Mouse (Mus musculus): Measurements from ENCODE around the gene Lrrk1. TPM values are rescaled to one million over a fixed set of nuclear protein-coding genes. Genes with fewer than 3 reads are reported as not detected.

Gene Lrrk1
- polyA plus RNA-seq, 1 experiment: 18.9 TPM

DNA sequence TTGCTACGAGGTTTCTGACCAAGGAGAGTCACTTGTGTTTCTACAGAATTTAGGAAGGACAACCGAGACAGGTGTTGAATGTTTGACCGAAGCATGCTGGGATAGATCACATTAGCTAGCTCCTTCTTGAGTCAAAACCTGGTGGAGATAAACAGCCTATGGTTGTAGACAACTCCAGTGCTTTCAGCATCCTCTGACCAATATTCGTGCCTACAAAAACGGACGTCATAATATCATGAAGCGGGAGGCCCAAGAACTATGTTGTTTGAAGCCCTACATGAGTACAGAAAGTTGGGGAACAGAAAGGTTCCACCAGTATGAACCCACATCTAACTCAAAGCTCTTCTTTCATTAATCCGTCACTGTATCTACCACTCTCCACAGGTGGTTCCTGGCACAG lies 3.3 kb downstream of the Lrrk1 start:
- Histone ChIP-seq H3K36me3 (ENCODE audit: control insufficient read depth, insufficient read depth, low read length) (peaks cover 8% of the 10 kb centered on the region), H3K4me1 (ENCODE audit: control insufficient read depth, insufficient read depth, insufficient read length, low read length) (peaks cover 12% of the 10 kb centered on the region), H3K27ac (ENCODE audit: insufficient read depth, low read depth, low read length) (peak overlapping the region; percentile 17), H3K27me3 (ENCODE audit: control insufficient read depth, insufficient read depth, low read length) (no peaks in the 10 kb centered on the region), H3K4me3 (ENCODE audit: low read depth, low read length) (no peak overlapping the region)
- 63% methylated on average over 8 of the region's 8 CpGs for WGBS
- TF ChIP-seq POLR2A (IDR thresholded peaks at IDR 0.05; ENCODE audit: low read depth, low read length): no peak
- no peak for TF ChIP-seq CTCF (IDR thresholded peaks at IDR 0.05; ENCODE audit: extremely low read depth, insufficient read length, insufficient replicate concordance, low read depth, low read length)

DNA sequence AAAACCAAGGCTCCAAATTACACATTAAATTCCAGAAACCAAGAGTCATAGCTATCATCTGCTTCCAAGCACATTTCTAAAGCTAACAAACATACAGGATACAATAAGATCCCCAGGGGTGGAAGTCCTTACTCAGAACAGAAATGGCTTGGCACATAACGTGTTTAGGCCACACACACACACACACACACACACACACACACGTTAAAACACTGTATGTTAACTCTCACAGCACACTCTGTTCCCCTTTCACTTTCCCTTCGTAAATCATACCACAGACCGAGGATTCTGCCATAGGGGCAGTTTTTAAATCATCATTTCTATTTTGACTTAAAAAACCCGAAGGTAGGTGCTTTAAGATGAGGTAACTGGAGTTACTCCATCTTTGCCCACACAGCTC lies 3.9 kb downstream of the Lrrk1 start:
- no peaks in the 10 kb centered on the region for H3K27me3 ChIP-seq (ENCODE audit: control insufficient read depth, insufficient read depth, low read length)
- peak overlapping the region; percentile 49 for H3K27ac ChIP-seq (ENCODE audit: insufficient read depth, low read depth, low read length)
- no peak overlapping the region for H3K4me3 ChIP-seq (ENCODE audit: low read depth, low read length)
- H3K36me3 ChIP-seq (ENCODE audit: control insufficient read depth, insufficient read depth, low read length): peaks cover 8% of the 10 kb centered on the region
- peaks cover 12% of the 10 kb centered on the region for H3K4me1 ChIP-seq (ENCODE audit: control insufficient read depth, insufficient read depth, insufficient read length, low read length)
- TF ChIP-seq POLR2A (IDR thresholded peaks at IDR 0.05; ENCODE audit: low read depth, low read length) (no peak), CTCF (IDR thresholded peaks at IDR 0.05; ENCODE audit: extremely low read depth, insufficient read length, insufficient replicate concordance, low read depth, low read length) (no peak)
- 13% methylated on average over 5 of the region's 5 CpGs for WGBS

DNA sequence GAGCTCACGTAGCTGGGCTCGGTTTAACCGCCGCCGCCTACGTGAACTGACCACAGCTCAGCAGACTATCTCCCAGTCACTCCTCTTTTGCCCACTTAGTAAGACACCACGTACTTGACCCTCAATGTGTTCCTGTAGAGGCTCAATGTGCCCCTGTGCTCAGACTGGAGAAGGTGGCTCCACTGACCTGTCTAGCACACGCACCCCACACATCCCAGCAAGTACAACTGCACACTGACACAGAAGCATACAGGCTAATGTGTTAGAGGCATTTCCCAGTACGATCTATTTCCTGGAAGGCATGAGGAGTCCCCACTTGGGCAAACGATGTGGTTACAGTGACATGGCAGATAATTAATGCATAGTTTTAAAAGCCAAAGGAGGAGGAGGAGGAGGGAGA lies 11.6 kb downstream of the Lrrk1 start:
- Histone ChIP-seq H3K4me1 (ENCODE audit: control insufficient read depth, insufficient read depth, insufficient read length, low read length) (peaks cover 17% of the 10 kb centered on the region; the same call in 1 of the 2 replicates), H3K4me3 (ENCODE audit: low read depth, low read length) (no peak overlapping the region), H3K27ac (ENCODE audit: insufficient read depth, low read depth, low read length) (no peak overlapping the region), H3K27me3 (ENCODE audit: control insufficient read depth, insufficient read depth, low read length) (no peaks in the 10 kb centered on the region), H3K36me3 (ENCODE audit: control insufficient read depth, insufficient read depth, low read length) (peaks cover 11% of the 10 kb centered on the region)
- TF ChIP-seq CTCF (IDR thresholded peaks at IDR 0.05; ENCODE audit: extremely low read depth, insufficient read length, insufficient replicate concordance, low read depth, low read length): no peak
- no peak for TF ChIP-seq POLR2A (IDR thresholded peaks at IDR 0.05; ENCODE audit: low read depth, low read length)
- WGBS: 72% methylated on average over 10 of the region's 10 CpGs

DNA sequence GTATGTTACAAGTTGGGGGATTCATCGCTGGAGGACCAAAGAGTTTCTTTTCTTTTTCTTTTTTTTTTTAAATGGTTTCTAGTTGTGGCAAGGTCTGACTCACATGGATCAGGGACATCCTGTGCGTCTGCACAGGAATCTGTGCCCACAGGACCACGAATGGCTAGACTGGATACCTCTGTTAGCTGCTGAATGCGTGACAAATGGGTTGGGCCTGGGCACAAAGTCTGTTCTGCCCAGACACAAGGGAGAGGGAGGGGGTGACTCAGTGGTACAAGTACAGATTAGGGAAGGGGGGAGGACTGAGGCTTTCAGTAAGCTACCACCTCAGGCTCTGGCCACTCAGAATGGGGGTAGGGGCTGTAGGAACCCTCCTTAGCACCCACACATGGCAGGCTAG lies 12.4 kb downstream of the Lrrk1 start:
- Histone ChIP-seq H3K36me3 (ENCODE audit: control insufficient read depth, insufficient read depth, low read length) (peaks cover 8% of the 10 kb centered on the region), H3K4me1 (ENCODE audit: control insufficient read depth, insufficient read depth, insufficient read length, low read length) (peaks cover 20% of the 10 kb centered on the region; the same call in 1 of the 2 replicates), H3K27me3 (ENCODE audit: control insufficient read depth, insufficient read depth, low read length) (no peaks in the 10 kb centered on the region), H3K4me3 (ENCODE audit: low read depth, low read length) (no peak overlapping the region), H3K27ac (ENCODE audit: insufficient read depth, low read depth, low read length) (no peak overlapping the region)
- WGBS: 58% methylated on average over 4 of the region's 4 CpGs
- TF ChIP-seq CTCF (IDR thresholded peaks at IDR 0.05; ENCODE audit: extremely low read depth, insufficient read length, insufficient replicate concordance, low read depth, low read length) (no peak), POLR2A (IDR thresholded peaks at IDR 0.05; ENCODE audit: low read depth, low read length) (no peak)

DNA sequence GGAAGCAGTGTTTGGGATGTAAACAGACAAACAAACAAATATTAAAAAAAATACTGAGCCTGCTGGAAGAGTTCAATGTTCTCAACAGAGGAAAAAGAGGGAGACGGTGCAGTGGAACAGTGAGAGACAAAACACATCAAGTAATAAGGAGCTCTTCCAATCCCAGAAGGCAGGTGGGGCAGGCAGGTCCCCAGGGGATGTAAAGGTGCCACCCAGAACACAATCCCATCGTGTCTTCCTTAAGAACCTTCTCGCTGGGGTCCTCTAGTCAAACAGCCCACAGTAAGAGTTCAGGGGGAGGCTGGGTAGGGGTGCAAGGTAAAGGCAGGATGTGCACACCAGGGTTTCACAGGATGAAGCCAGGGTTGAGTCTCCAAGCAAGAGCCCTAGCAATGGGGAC lies 14.8 kb downstream of the Lrrk1 start:
- Histone ChIP-seq H3K27ac (ENCODE audit: insufficient read depth, low read depth, low read length) (no peak overlapping the region), H3K27me3 (ENCODE audit: control insufficient read depth, insufficient read depth, low read length) (no peaks in the 10 kb centered on the region), H3K36me3 (ENCODE audit: control insufficient read depth, insufficient read depth, low read length) (0 out of 2 replicates have a peak, but pooled peaks cover 4% of the 10 kb centered on the region), H3K4me1 (ENCODE audit: control insufficient read depth, insufficient read depth, insufficient read length, low read length) (peaks cover 20% of the 10 kb centered on the region; the same call in 1 of the 2 replicates), H3K4me3 (ENCODE audit: low read depth, low read length) (no peak overlapping the region)
- WGBS: 92% methylated on average over 3 of the region's 3 CpGs
- TF ChIP-seq POLR2A (IDR thresholded peaks at IDR 0.05; ENCODE audit: low read depth, low read length): no peak
- no peak for TF ChIP-seq CTCF (IDR thresholded peaks at IDR 0.05; ENCODE audit: extremely low read depth, insufficient read length, insufficient replicate concordance, low read depth, low read length)

DNA sequence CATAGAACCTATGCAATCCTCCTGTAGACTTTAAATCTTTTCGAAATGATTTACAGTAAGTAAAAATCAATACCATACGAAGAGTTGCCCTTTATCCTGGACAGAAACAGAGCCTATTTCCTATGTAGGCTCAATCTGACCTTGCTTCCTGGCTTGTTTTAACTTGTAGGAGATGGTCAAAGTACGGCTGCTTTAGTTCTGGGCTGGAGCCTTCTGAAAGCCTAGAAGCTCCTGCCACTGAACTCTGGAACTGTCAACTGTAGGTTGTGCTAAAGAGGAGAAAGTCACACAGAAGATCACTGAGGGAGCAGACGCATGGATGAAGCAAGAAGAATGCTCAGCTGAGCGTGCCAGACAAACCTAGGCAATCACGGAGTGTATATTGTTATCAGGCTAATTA lies 17.2 kb downstream of the Lrrk1 start:
- 0 out of 2 replicates have a peak, but pooled peaks cover 2% of the 10 kb centered on the region for H3K36me3 ChIP-seq (ENCODE audit: control insufficient read depth, insufficient read depth, low read length)
- H3K27ac ChIP-seq (ENCODE audit: insufficient read depth, low read depth, low read length): peak overlapping the region; percentile 21; the same call in 1 of the 2 replicates
- H3K4me3 ChIP-seq (ENCODE audit: low read depth, low read length): no peak overlapping the region
- 35% methylated on average over 6 of the region's 6 CpGs for WGBS
- no peaks in the 10 kb centered on the region for H3K27me3 ChIP-seq (ENCODE audit: control insufficient read depth, insufficient read depth, low read length)
- peaks cover 8% of the 10 kb centered on the region; the same call in 1 of the 2 replicates for H3K4me1 ChIP-seq (ENCODE audit: control insufficient read depth, insufficient read depth, insufficient read length, low read length)
- no peak for TF ChIP-seq POLR2A (IDR thresholded peaks at IDR 0.05; ENCODE audit: low read depth, low read length)
- no peak for TF ChIP-seq CTCF (IDR thresholded peaks at IDR 0.05; ENCODE audit: extremely low read depth, insufficient read length, insufficient replicate concordance, low read depth, low read length)

DNA sequence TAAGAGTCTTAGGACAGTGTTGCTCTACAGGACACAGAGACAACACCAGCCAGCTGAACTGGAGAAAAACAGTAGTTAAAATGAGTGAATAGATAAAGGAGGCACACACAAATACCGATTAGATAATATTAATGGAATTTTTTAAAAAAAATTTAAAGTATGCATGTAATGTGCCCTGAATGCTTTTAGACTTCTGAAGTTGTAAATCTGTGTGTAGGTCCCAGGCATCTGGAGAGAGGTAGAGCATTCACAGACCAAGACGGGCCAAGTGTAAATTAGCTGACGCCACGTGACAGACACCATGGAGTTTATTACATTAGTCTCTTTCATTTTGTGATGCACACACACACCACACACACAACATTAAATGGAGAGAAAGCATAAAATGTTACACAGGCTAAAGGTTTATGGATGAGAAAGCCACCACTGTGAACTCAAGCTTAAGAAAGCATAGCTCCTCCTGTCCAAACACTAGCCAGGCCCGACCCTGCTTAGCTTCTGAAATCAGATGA lies 18.2 kb downstream of the Lrrk1 start:
- H3K4me3 ChIP-seq (ENCODE audit: low read depth, low read length): no peak overlapping the region
- peaks cover 3% of the 10 kb centered on the region; the same call in 1 of the 2 replicates for H3K4me1 ChIP-seq (ENCODE audit: control insufficient read depth, insufficient read depth, insufficient read length, low read length)
- no peaks in the 10 kb centered on the region for H3K27me3 ChIP-seq (ENCODE audit: control insufficient read depth, insufficient read depth, low read length)
- TF ChIP-seq CTCF (IDR thresholded peaks at IDR 0.05; ENCODE audit: extremely low read depth, insufficient read length, insufficient replicate concordance, low read depth, low read length): no peak
- TF ChIP-seq POLR2A (IDR thresholded peaks at IDR 0.05; ENCODE audit: low read depth, low read length): no peak
- H3K27ac ChIP-seq (ENCODE audit: insufficient read depth, low read depth, low read length): peak overlapping the region; percentile 35; the same call in 1 of the 2 replicates
- H3K36me3 ChIP-seq (ENCODE audit: control insufficient read depth, insufficient read depth, low read length): 0 out of 2 replicates have a peak, but pooled peaks cover 2% of the 10 kb centered on the region
- 62% methylated on average over 5 of the region's 5 CpGs for WGBS

All from small intestine, adult 2 months (tissue).